ENCODE assay signal across 9 mouse cellular contexts in the genomic region with DNA sequence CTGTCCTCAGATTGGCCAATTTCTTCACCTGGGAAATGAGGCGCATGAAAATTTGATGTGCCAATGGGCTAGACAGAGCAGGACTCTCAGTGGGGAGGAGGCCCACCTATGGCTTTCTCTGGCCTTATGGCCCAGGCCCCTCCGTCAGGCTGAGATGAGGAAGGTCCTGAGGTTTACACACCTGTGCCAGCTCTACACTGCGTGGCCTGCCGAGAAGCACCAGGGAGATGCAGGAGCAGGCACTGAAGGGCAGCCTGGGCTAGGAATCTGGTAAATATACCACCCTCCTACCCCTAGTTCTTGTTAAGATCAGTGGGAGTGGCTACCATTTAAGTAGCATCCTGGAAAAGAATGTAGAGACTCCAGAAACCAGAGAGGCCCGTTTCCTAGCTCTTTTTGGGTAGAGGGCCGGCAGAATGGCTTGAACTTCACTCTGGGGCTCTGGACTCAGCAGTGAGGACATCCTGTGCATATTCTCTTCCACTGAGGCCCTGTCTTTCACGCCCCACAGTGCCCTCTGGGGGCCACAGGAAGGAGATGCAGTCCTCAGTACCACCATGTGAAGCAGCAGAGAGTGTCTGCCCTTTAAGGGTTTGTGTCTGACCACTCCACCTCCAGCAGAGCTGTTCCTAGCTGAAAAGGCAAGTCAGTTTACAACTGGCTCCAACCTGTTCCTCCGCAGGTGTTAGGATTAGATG. TPM values are rescaled to one million over a fixed set of nuclear protein-coding genes. Genes with fewer than 3 reads are reported as not detected.
A peak's percentile ranks its signal among the peaks of the same experiment; 100 is the strongest.
DNase-seq lines count a peak whose midpoint lies in the region; ATAC-seq and TF ChIP-seq lines count a peak whose summit lies in the region.
"Had no signal": no experiment of that assay in that cellular context is flagged by ENCODE, and none has a peak within 500 bp of the region (broad histone marks: within the 10 kb centered on the region; RNA-seq: fewer than 3 reads in every experiment).

No protein-coding gene starts in this region.

- H3K27me3 ChIP-seq in MEL (ENCODE audit: control insufficient read depth in 1 of 2, insufficient read depth in 2 of 2, low read length in 2 of 2), result no peaks in the 10 kb centered on the region
- H3K27me3 ChIP-seq in forebrain, embryonic 16.5 days (replicated peaks; ENCODE audit: control insufficient read depth, insufficient read depth, low read length), result no peaks in the 10 kb centered on the region
- no peaks in the 10 kb centered on the region for H3K27me3 ChIP-seq in lung, embryonic 15.5 days

- peak; percentile 63 for TF ChIP-seq RAD21 in MEL (IDR thresholded peaks at IDR 0.05; ENCODE audit: low read depth, low read length)

- H3K79me2 ChIP-seq in MEL (ENCODE audit: control insufficient read depth, insufficient read depth, low read length, poor library complexity), result no peaks in the 10 kb centered on the region

- no peaks in the 10 kb centered on the region for H3K4me1 ChIP-seq in MEL (ENCODE audit: control insufficient read depth in 1 of 2, insufficient read depth in 2 of 2, low read length in 2 of 2)
- H3K4me1 ChIP-seq in forebrain, embryonic 16.5 days (replicated peaks; ENCODE audit: control insufficient read depth, insufficient read depth, low read length), result no peaks in the 10 kb centered on the region
- H3K4me1 ChIP-seq in lung, embryonic 15.5 days, result peaks cover 8% of the 10 kb centered on the region; the same call in 1 of the 2 replicates

- no peak overlapping the region for H3K27ac ChIP-seq in MEL (ENCODE audit: control insufficient read depth, low read depth, low read length)
- H3K27ac ChIP-seq in forebrain, embryonic 16.5 days (ENCODE audit: low read length), result no peak overlapping the region
- no peak overlapping the region for H3K27ac ChIP-seq in layer of hippocampus, adult 2 months
- H3K27ac ChIP-seq in lung, embryonic 15.5 days, result peak overlapping the region; percentile 75
- H3K27ac ChIP-seq: macrophage had no signal

- 56% methylated on average over 8 of the region's 8 CpGs for WGBS in forebrain, embryonic 16.5 days
- WGBS in lung, embryonic 15.5 days, result 45% methylated on average over 8 of the region's 8 CpGs

- no peak overlapping the region for H3K4me2 ChIP-seq in forebrain, embryonic 16.5 days (ENCODE audit: low read length)
- H3K4me2 ChIP-seq in lung, embryonic 15.5 days, result no peak overlapping the region

- H3K9me3 ChIP-seq in MEL (replicated peaks; ENCODE audit: insufficient read depth, low read length), result no peaks in the 10 kb centered on the region
- H3K9me3 ChIP-seq in forebrain, embryonic 16.5 days (ENCODE audit: control insufficient read depth, low read length), result no peaks in the 10 kb centered on the region
- H3K9me3 ChIP-seq in lung, embryonic 15.5 days, result no peaks in the 10 kb centered on the region

- peaks cover 0 to 9% of the 10 kb centered on the region in 2 experiments; a peak in 2 of 4 replicates for H3K36me3 ChIP-seq in MEL (ENCODE audit: control insufficient read depth in 1 of 2, insufficient read depth in 2 of 2, low read length in 2 of 2)
- peaks cover 8% of the 10 kb centered on the region for H3K36me3 ChIP-seq in forebrain, embryonic 16.5 days (ENCODE audit: control insufficient read depth, insufficient read depth)
- H3K36me3 ChIP-seq in lung, embryonic 15.5 days, result peaks cover 35% of the 10 kb centered on the region

- H3K4me3 ChIP-seq in MEL (ENCODE audit: control insufficient read depth in 1 of 2, insufficient read depth in 1 of 2, low read depth in 2 of 2, low read length in 2 of 2), result no peak overlapping the region
- H3K4me3 ChIP-seq in forebrain, embryonic 16.5 days (replicated peaks; ENCODE audit: low read length), result no peak overlapping the region
- no peak overlapping the region for H3K4me3 ChIP-seq in layer of hippocampus, adult 2 months
- H3K4me3 ChIP-seq in lung, embryonic 15.5 days, result no peak overlapping the region

- no peak; a peak in 1 of 4 replicates for TF ChIP-seq POLR2A in MEL (IDR thresholded peaks at IDR 0.05; ENCODE audit: control insufficient read depth in 1 of 2, insufficient read depth in 1 of 2, low read depth in 1 of 2, low read length in 2 of 2, poor library complexity in 1 of 2)

- no peak overlapping the region for H3K9ac ChIP-seq in MEL (ENCODE audit: control insufficient read depth, low read depth, low read length, poor library complexity, severe bottlenecking)
- no peak overlapping the region for H3K9ac ChIP-seq in forebrain, embryonic 16.5 days (replicated peaks; ENCODE audit: low read depth, low read length)
- H3K9ac ChIP-seq in lung, embryonic 15.5 days, result no peak overlapping the region

- peak; percentile 68 for DNase-seq in MEL (ENCODE audit: low read depth, low spot score)
- peak; percentile 47 for DNase-seq in cerebellum, adult 11 months
- peak; percentile 48 to 80 for DNase-seq in layer of hippocampus, adult 2 months (ENCODE audit: low spot score in 2 of 2)
- DNase-seq in ovary, postnatal 10 days (ENCODE audit: low spot score), result peak; percentile 39
- peak; percentile 51 to 78 for DNase-seq in thymus, postnatal 10 days (ENCODE audit: low spot score in 2 of 2)

- peak; percentile 87 for ATAC-seq in forebrain, embryonic 16.5 days
- ATAC-seq in hematopoietic stem cell, adult 5-6 weeks (replicated peaks in 1 of 2; ENCODE audit: insufficient read depth in 1 of 2, low FRiP score in 2 of 2, low TSS enrichment in 1 of 2, low read depth in 1 of 2, poor library complexity in 2 of 2, severe bottlenecking in 2 of 2), result peak; percentile 78 to 82
- ATAC-seq in lung, embryonic 15.5 days (ENCODE audit: borderline replicate concordance, extremely low read depth, low FRiP score, low TSS enrichment), result peak; percentile 73

- TF ChIP-seq EP300 in MEL (IDR thresholded peaks at IDR 0.05; ENCODE audit: low read depth in 1 of 2, low read length in 2 of 2), result no peak

- peak; percentile 79 to 86 (median 85) for TF ChIP-seq CTCF in MEL (IDR thresholded peaks at IDR 0.05 in 2 of 3, conservative IDR thresholded peaks at IDR 0.05 in 1 of 3; ENCODE audit: control insufficient read depth in 1 of 3, insufficient read depth in 1 of 3, low read depth in 2 of 3, low read length in 3 of 3, poor library complexity in 1 of 3, severe bottlenecking in 1 of 3)
- TF ChIP-seq CTCF in layer of hippocampus, adult 2 months (conservative IDR thresholded peaks at IDR 0.05), result peak; percentile 98

TF ChIP-seq in MEL, 35 proteins besides CTCF, POLR2A, EP300 and RAD21:
- TF ChIP-seq ZNF384 (IDR thresholded peaks at IDR 0.05; ENCODE audit: low read depth, low read length), result no peak
- TF ChIP-seq ZKSCAN1 (IDR thresholded peaks at IDR 0.05; ENCODE audit: low read depth, low read length), result no peak
- no peak for TF ChIP-seq RCOR1 (IDR thresholded peaks at IDR 0.05; ENCODE audit: low read depth, low read length)
- TF ChIP-seq MAFK (IDR thresholded peaks at IDR 0.05; ENCODE audit: borderline replicate concordance, low read depth, low read length), result no peak
- no peak for TF ChIP-seq CHD2 (IDR thresholded peaks at IDR 0.05; ENCODE audit: low read length)
- no peak for TF ChIP-seq POLR2AphosphoS2 (IDR thresholded peaks at IDR 0.05; ENCODE audit: low read length)
- TF ChIP-seq KAT2A (conservative IDR thresholded peaks at IDR 0.05; ENCODE audit: low read depth, low read length), result no peak
- no peak for TF ChIP-seq ZMIZ1 (IDR thresholded peaks at IDR 0.05; ENCODE audit: low read depth, low read length)
- TF ChIP-seq NELFE (IDR thresholded peaks at IDR 0.05; ENCODE audit: low read depth, low read length), result no peak
- no peak for TF ChIP-seq MAZ (IDR thresholded peaks at IDR 0.05; ENCODE audit: low read depth, low read length)
- TF ChIP-seq MYC (IDR thresholded peaks at IDR 0.05; ENCODE audit: low read depth, low read length), result 0 out of 2 replicates have a peak, but pooled peaks have one; percentile 30
- no peak for TF ChIP-seq GATA1 (IDR thresholded peaks at IDR 0.05; ENCODE audit: low read depth, low read length)
- no peak for TF ChIP-seq MEF2A (IDR thresholded peaks at IDR 0.05; ENCODE audit: extremely low read depth, insufficient replicate concordance, low read depth, low read length, poor library complexity, severe bottlenecking)
- TF ChIP-seq MYB (IDR thresholded peaks at IDR 0.05; ENCODE audit: low read depth, low read length), result no peak
- no peak for TF ChIP-seq TAL1 (IDR thresholded peaks at IDR 0.05; ENCODE audit: low read length)
- no peak; the same call in 1 of the 2 replicates for TF ChIP-seq HCFC1 (IDR thresholded peaks at IDR 0.05; ENCODE audit: low read depth, low read length)
- peak; percentile 73 for TF ChIP-seq ZC3H11A (IDR thresholded peaks at IDR 0.05; ENCODE audit: low read depth, low read length)
- 0 out of 2 replicates have a peak, but pooled peaks have one; percentile 30 for TF ChIP-seq BHLHE40 (IDR thresholded peaks at IDR 0.05; ENCODE audit: borderline replicate concordance, low read depth, low read length)
- TF ChIP-seq SMC3 (IDR thresholded peaks at IDR 0.05; ENCODE audit: low read depth, low read length), result peak; percentile 89
- TF ChIP-seq TBP (IDR thresholded peaks at IDR 0.05; ENCODE audit: low read depth, low read length), result no peak
- no peak for TF ChIP-seq MAX (IDR thresholded peaks at IDR 0.05; ENCODE audit: low read length)
- TF ChIP-seq E2F4 (IDR thresholded peaks at IDR 0.05; ENCODE audit: borderline replicate concordance, low read depth, low read length), result no peak

RNA-seq across cellular contexts. Expression of a gene that starts 42.3 kb away (rescaled TPM):
- total RNA-seq in MEL (2012; rRNA removed), result 53.9 and 74.7 TPM in 2 replicates
- 100 to 1,000 TPM in 1 of 2 experiments, not detected in 1; 107 TPM for polyA plus RNA-seq in MEL (2012; ENCODE audit: insufficient read depth in 1 of 2, insufficient read length in 2 of 2, low read depth in 1 of 2, low replicate concordance in 2 of 2, missing spikeins in 1 of 2)
- 26.9 and 32.2 TPM in 2 replicates for polyA plus RNA-seq in forebrain, embryonic 16.5 days (2015; fragmentation: Nextera tagmentation; extraction: Ambion mirVana)
- total RNA-seq in hematopoietic stem cell, adult 5-6 weeks (2017), result 58.4 and 66.8 TPM in 2 replicates
- 10 to 100 TPM; 36.7 to 38.5 TPM for total RNA-seq in layer of hippocampus, adult 2 months (2021)
- polyA plus RNA-seq in lung, embryonic 15.5 days (2015; fragmentation: Nextera tagmentation; extraction: Ambion mirVana), result 23.7 and 24.8 TPM in 2 replicates
